Mouse (Mus musculus) layer of hippocampus, postnatal 36 days (tissue): Measurements from ENCODE around the gene Telo2. TPM values are rescaled to one million over a fixed set of nuclear protein-coding genes. Genes with fewer than 3 reads are reported as not detected.

Experiments
- total RNA-seq, 2 experiments: library from RNA; stranded (reverse); gene quantifications; 2 replicates each; pipeline ENCODE4 v1.2.3; 2021

The Telo2 gene
- total RNA-seq, 2 experiments from 2014 or later: 36.6 to 37.8 TPM

Other genes starting within 250 kb of the Telo2 start
- under 1 TPM in 1 of 2 experiments, not detected in 1; 0.33 TPM for gene Igfals, start 250.0 kb downstream of the Telo2 start, total RNA-seq
- 10 to 100 TPM; 33.2 to 37.1 TPM for gene Nubp2, start 229.6 kb downstream of the Telo2 start, total RNA-seq
- gene Spsb3, start 229.3 kb downstream of the Telo2 start, total RNA-seq: 10 to 100 TPM; 39.2 to 42.8 TPM
- 10 to 100 TPM; 57.5 to 70.4 TPM for gene Eme2, start 220.9 kb downstream of the Telo2 start, total RNA-seq
- gene Mrps34, start 220.9 kb downstream of the Telo2 start, total RNA-seq: 10 to 100 TPM; 75.3 to 75.9 TPM
- gene Nme3, start 219.5 kb downstream of the Telo2 start, total RNA-seq: 10 to 100 TPM; 60.0 to 67.5 TPM
- gene Mapk8ip3, start 179.0 kb downstream of the Telo2 start, total RNA-seq: 100 to 1,000 TPM; 384 to 406 TPM
- gene Jpt2, start 155.3 kb downstream of the Telo2 start, total RNA-seq: 1 to 10 TPM; 5.5 to 6.3 TPM
- gene Cramp1l, start 100.2 kb downstream of the Telo2 start, total RNA-seq: 10 to 100 TPM; 27.2 to 28.3 TPM
- 10 to 100 TPM; 23.8 to 24.0 TPM for gene Ift140, start 99.9 kb downstream of the Telo2 start, total RNA-seq
- 1 to 10 TPM; 7.7 to 8.2 TPM for gene Tmem204, start 32.4 kb downstream of the Telo2 start, total RNA-seq
- 1 to 10 TPM; 2.3 to 2.5 TPM for gene Ptx4, start 4.8 kb upstream of the Telo2 start, total RNA-seq
- gene Clcn7, start 17.4 kb upstream of the Telo2 start, total RNA-seq: 10 to 100 TPM; 52.3 to 53.0 TPM
- under 1 TPM; 0.15 TPM for gene Ccdc154, start 46.5 kb upstream of the Telo2 start, total RNA-seq
- gene Gm38655, start 59.5 kb upstream of the Telo2 start, total RNA-seq: not detected
- gene BC003965, start 68.6 kb upstream of the Telo2 start, total RNA-seq: 10 to 100 TPM; 20.3 to 22.6 TPM
- 10 to 100 TPM; 39.4 to 44.6 TPM for gene Unkl, start 72.4 kb upstream of the Telo2 start, total RNA-seq
- gene Gnptg, start 124.2 kb upstream of the Telo2 start, total RNA-seq: 10 to 100 TPM; 67.3 to 72.2 TPM
- 10 to 100 TPM; 23.5 to 25.5 TPM for gene Tsr3, start 124.2 kb upstream of the Telo2 start, total RNA-seq
- 1 to 10 TPM; 6.2 to 7.7 TPM for gene Baiap3, start 140.4 kb upstream of the Telo2 start, total RNA-seq
- 100 to 1,000 TPM; 234 to 241 TPM for gene Ube2i, start 158.7 kb upstream of the Telo2 start, total RNA-seq
- gene Prss34, start 182.4 kb upstream of the Telo2 start, total RNA-seq: not detected
- gene Prss28, start 192.7 kb upstream of the Telo2 start, total RNA-seq: not detected
- gene Prss29, start 202.7 kb upstream of the Telo2 start, total RNA-seq: not detected
- under 1 TPM in 1 of 2 experiments, not detected in 1; 0.56 TPM for gene Tpsab1, start 229.6 kb upstream of the Telo2 start, total RNA-seq